Comparison of ENCODE assay signal across 13 mouse cellular contexts in genomic region chr3:27858441-27859115, GRCm38 (mm10). TPM values are rescaled to one million over a fixed set of nuclear protein-coding genes. Genes with fewer than 3 reads are reported as not detected.
DNase-seq lines count a peak whose midpoint lies in the region; ATAC-seq and TF ChIP-seq lines count a peak whose summit lies in the region.
"Had no signal": no experiment of that assay in that cellular context is flagged by ENCODE, and none has a peak within 500 bp of the region (broad histone marks: within the 10 kb centered on the region; RNA-seq: fewer than 3 reads in every experiment).

No protein-coding gene starts in this region.

- WGBS in forebrain, embryonic 10.5 days: 49% methylated on average over 5 of the region's 5 CpGs
- 42% methylated on average over 5 of the region's 5 CpGs for WGBS in forebrain, postnatal 0 days
- WGBS in hindbrain, postnatal 0 days: 28% methylated on average over 5 of the region's 5 CpGs
- WGBS in hindbrain, embryonic 14.5 days: 34% methylated on average over 5 of the region's 5 CpGs
- WGBS in stomach, postnatal 0 days: 16% methylated on average over 5 of the region's 5 CpGs

- no peak for TF ChIP-seq EP300 in stomach, postnatal 0 days (optimal IDR thresholded peaks at IDR 0.05)

- H3K9me3 ChIP-seq in forebrain, embryonic 10.5 days: no peaks in the 10 kb centered on the region
- no peaks in the 10 kb centered on the region for H3K9me3 ChIP-seq in forebrain, postnatal 0 days (ENCODE audit: low read length)
- H3K9me3 ChIP-seq in hindbrain, postnatal 0 days (ENCODE audit: low read length): no peaks in the 10 kb centered on the region
- no peaks in the 10 kb centered on the region for H3K9me3 ChIP-seq in hindbrain, embryonic 14.5 days (ENCODE audit: control insufficient read depth, low read length)
- no peaks in the 10 kb centered on the region for H3K9me3 ChIP-seq in stomach, postnatal 0 days (ENCODE audit: control insufficient read depth, low read length)

- peak overlapping the region; percentile 76 for H3K27ac ChIP-seq in forebrain, embryonic 10.5 days
- no peak overlapping the region for H3K27ac ChIP-seq in forebrain, postnatal 0 days (ENCODE audit: low read depth, low read length)
- 0 out of 2 replicates have a peak overlapping the region, but pooled peaks have one; percentile 11 for H3K27ac ChIP-seq in hindbrain, postnatal 0 days
- H3K27ac ChIP-seq in hindbrain, embryonic 14.5 days: no peak overlapping the region
- peak overlapping the region; percentile 19 for H3K27ac ChIP-seq in stomach, postnatal 0 days (replicated peaks)

- no peak for ATAC-seq in forebrain, postnatal 0 days
- ATAC-seq in hindbrain, postnatal 0 days: no peak
- ATAC-seq in hindbrain, embryonic 14.5 days (ENCODE audit: low FRiP score): no peak
- no peak for ATAC-seq in stomach, postnatal 0 days (ENCODE audit: low FRiP score, low TSS enrichment)

- H3K9ac ChIP-seq in forebrain, postnatal 0 days: no peak overlapping the region
- no peak overlapping the region for H3K9ac ChIP-seq in hindbrain, postnatal 0 days (replicated peaks; ENCODE audit: low read length)
- no peak overlapping the region for H3K9ac ChIP-seq in hindbrain, embryonic 14.5 days
- no peak overlapping the region for H3K9ac ChIP-seq in stomach, postnatal 0 days (ENCODE audit: low read length)

- no peak for DNase-seq in forebrain, embryonic 10.5 days (ENCODE audit: extremely low spot score, low spot score)
- DNase-seq in forebrain, postnatal 0 days: no peak
- no peak for DNase-seq in hindbrain, postnatal 0 days (ENCODE audit: low spot score)
- no peak for DNase-seq in hindbrain, embryonic 14.5 days (ENCODE audit: low spot score)
- peak; percentile 4 for DNase-seq in testis, postnatal 10 days (ENCODE audit: low spot score)
- no peak for DNase-seq in testis, postnatal 14 days (ENCODE audit: low spot score)
- DNase-seq in stomach, postnatal 0 days (ENCODE audit: low spot score): no peak
- no peak for DNase-seq in urinary bladder, adult 2 months (ENCODE audit: low spot score)
- DNase-seq: adrenal gland, postnatal 36 days; B cell, adult 2 months; cerebellum, postnatal 36 days had no signal

- H3K4me1 ChIP-seq in forebrain, embryonic 10.5 days: peaks cover 59% of the 10 kb centered on the region
- H3K4me1 ChIP-seq in forebrain, postnatal 0 days (ENCODE audit: insufficient read depth): peaks cover 8% of the 10 kb centered on the region; the same call in 1 of the 2 replicates
- peaks cover 8% of the 10 kb centered on the region; the same call in 1 of the 2 replicates for H3K4me1 ChIP-seq in hindbrain, postnatal 0 days (ENCODE audit: insufficient read depth, low read length)
- H3K4me1 ChIP-seq in hindbrain, embryonic 14.5 days (replicated peaks; ENCODE audit: control insufficient read depth, insufficient read depth, low read length): peaks cover 8% of the 10 kb centered on the region; the same call in 1 of the 2 replicates
- peaks cover 15% of the 10 kb centered on the region for H3K4me1 ChIP-seq in stomach, postnatal 0 days (replicated peaks; ENCODE audit: control insufficient read depth, insufficient read depth)

- TF ChIP-seq CTCF in forebrain, postnatal 0 days (IDR thresholded peaks at IDR 0.05; ENCODE audit: low read depth): no peak
- no peak for TF ChIP-seq CTCF in hindbrain, postnatal 0 days (IDR thresholded peaks at IDR 0.05; ENCODE audit: low read depth)
- no peak for TF ChIP-seq CTCF in stomach, postnatal 0 days (IDR thresholded peaks at IDR 0.05; ENCODE audit: low read depth)

- H3K36me3 ChIP-seq in forebrain, embryonic 10.5 days (replicated peaks): no peaks in the 10 kb centered on the region
- H3K36me3 ChIP-seq in forebrain, postnatal 0 days (ENCODE audit: insufficient read depth): no peaks in the 10 kb centered on the region
- no peaks in the 10 kb centered on the region for H3K36me3 ChIP-seq in hindbrain, postnatal 0 days (ENCODE audit: insufficient read depth, low read length)
- no peaks in the 10 kb centered on the region for H3K36me3 ChIP-seq in hindbrain, embryonic 14.5 days (replicated peaks; ENCODE audit: control insufficient read depth, insufficient read depth)
- no peaks in the 10 kb centered on the region for H3K36me3 ChIP-seq in stomach, postnatal 0 days (ENCODE audit: control insufficient read depth, insufficient read depth, low read length)

- H3K27me3 ChIP-seq in forebrain, embryonic 10.5 days (ENCODE audit: poor library complexity, severe bottlenecking): no peaks in the 10 kb centered on the region
- 0 out of 2 replicates have a peak, but pooled peaks cover 6% of the 10 kb centered on the region for H3K27me3 ChIP-seq in forebrain, postnatal 0 days (ENCODE audit: insufficient read depth, low read length)
- no peaks in the 10 kb centered on the region for H3K27me3 ChIP-seq in hindbrain, postnatal 0 days (ENCODE audit: insufficient read depth, low read length)
- no peaks in the 10 kb centered on the region for H3K27me3 ChIP-seq in hindbrain, embryonic 14.5 days (ENCODE audit: control insufficient read depth, insufficient read depth, low read length)
- H3K27me3 ChIP-seq in stomach, postnatal 0 days (ENCODE audit: control insufficient read depth, insufficient read depth, low read length): no peaks in the 10 kb centered on the region
- H3K27me3 ChIP-seq: Patski had no signal

- no peak overlapping the region for H3K4me2 ChIP-seq in forebrain, postnatal 0 days (ENCODE audit: low read depth)
- H3K4me2 ChIP-seq in hindbrain, postnatal 0 days (ENCODE audit: low read depth, low read length): no peak overlapping the region
- no peak overlapping the region; the same call in 1 of the 2 replicates for H3K4me2 ChIP-seq in hindbrain, embryonic 14.5 days (replicated peaks)
- H3K4me2 ChIP-seq in stomach, postnatal 0 days (replicated peaks; ENCODE audit: low read depth): no peak overlapping the region; the same call in 1 of the 2 replicates

- H3K4me3 ChIP-seq in forebrain, embryonic 10.5 days: no peak overlapping the region
- H3K4me3 ChIP-seq in forebrain, postnatal 0 days (ENCODE audit: low read depth, low read length): no peak overlapping the region
- no peak overlapping the region for H3K4me3 ChIP-seq in hindbrain, postnatal 0 days (ENCODE audit: low read length)
- H3K4me3 ChIP-seq in hindbrain, embryonic 14.5 days (replicated peaks; ENCODE audit: low read length): no peak overlapping the region
- no peak overlapping the region for H3K4me3 ChIP-seq in stomach, postnatal 0 days (ENCODE audit: low read depth, low read length)

RNA-seq across cellular contexts. Expression of gene Tmem212, which starts 37.6 kb away (rescaled TPM):
- not detected in 2 replicates for polyA plus RNA-seq in forebrain, embryonic 10.5 days (2016; fragmentation: Nextera tagmentation; extraction: Ambion mirVana)
- total RNA-seq in forebrain, postnatal 0 days (2014; rRNA removed): 2.7 and 4.3 TPM in 2 replicates
- polyA plus RNA-seq in forebrain, postnatal 0 days (2015; fragmentation: Nextera tagmentation; extraction: Ambion mirVana): 3.0 and 4.7 TPM in 2 replicates
- 1.8 and 7.2 TPM in 2 replicates for total RNA-seq in hindbrain, postnatal 0 days (2014; rRNA removed)
- polyA plus RNA-seq in hindbrain, postnatal 0 days (2015; fragmentation: Nextera tagmentation; extraction: Ambion mirVana): 1.6 and 2.8 TPM in 2 replicates
- polyA plus RNA-seq in hindbrain, embryonic 14.5 days (2014; fragmentation: Nextera tagmentation; extraction: Ambion mirVana): not detected in 2 replicates
- not detected in 2 replicates for polyA plus RNA-seq in stomach, postnatal 0 days (2015; fragmentation: Nextera tagmentation; extraction: Ambion mirVana)
- polyA plus RNA-seq in urinary bladder, adult 2 months (2012; rRNA removed): not detected in 2 replicates
- total RNA-seq: adrenal gland, postnatal 36 days had no signal
- polyA plus RNA-seq: liver, embryonic 16.5 days had no signal

Comparison
In these comparisons a context has a peak if more than half of its experiments do, and no peak if none do; other contexts are left out.
1. H3K27ac ChIP-seq: peak in forebrain, embryonic 10.5 days (single experiment), hindbrain, postnatal 0 days (single experiment) and stomach, postnatal 0 days (single experiment); none in forebrain, postnatal 0 days (single experiment) and hindbrain, embryonic 14.5 days (single experiment).